Mouse (Mus musculus) cerebellum, postnatal 25 days (tissue): ENCODE results near the gene Orm2.

Experiments
- DNase-seq, 2 experiments: peaks; one replicate each; pipeline ENCODE4 v3.0.0; 2021; ENCODE audit warnings: mixed read lengths in 2 of 2

Orm2 gene

DNA sequence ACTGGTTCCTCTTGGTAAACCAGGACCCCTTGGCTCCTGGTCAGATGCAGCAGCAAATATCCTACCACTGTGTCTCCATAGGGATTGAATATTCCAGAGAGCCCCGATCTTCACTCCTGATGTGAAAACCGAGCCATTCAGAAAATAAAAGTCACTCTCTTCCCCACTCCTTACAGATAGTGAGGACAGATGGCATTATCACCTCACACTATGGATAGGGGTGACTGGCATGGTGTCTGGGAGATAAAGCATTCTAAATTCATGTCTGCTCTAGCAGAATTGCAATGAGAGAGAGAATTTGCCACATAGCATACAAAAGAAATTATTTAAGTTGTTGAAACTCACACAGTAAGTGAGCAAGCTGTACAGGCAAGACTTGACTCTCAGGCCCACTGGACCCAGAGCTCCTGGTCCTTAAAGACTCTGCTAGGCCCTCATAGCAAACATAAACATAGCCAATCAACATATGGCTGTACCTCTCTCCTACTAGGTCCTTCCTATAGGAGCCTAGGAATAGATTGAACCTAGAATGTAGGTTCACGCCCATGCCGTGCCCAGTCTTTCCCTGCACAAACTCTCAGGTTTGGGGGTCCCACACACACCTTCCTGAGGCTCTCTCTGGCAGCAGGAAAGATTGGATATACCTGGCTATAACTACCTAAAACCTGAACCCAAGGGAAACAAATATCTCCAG is 20.6 kb downstream of the Orm2 start:
- no peak for DNase-seq

DNA sequence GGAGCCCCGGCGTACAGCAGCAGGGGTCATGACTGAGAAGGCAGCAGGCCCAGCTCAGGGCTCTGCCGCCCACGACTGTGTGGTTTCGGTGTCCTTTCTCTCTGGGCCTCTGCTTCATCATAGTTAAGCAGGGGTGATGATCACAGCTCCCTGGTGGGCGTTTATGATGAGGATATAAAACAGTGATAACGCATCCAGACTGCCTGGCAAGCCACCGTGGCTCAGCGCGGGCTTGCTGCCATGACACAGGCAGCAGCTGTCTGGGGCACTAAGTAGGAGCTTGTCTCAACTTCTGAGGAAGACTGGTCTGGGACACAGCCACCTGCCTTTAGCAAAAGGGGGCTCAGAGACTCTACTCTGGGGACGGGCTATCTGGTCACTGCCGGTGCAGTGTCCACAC is 21.2 kb downstream of the Orm2 start:
- no peak for DNase-seq

DNA sequence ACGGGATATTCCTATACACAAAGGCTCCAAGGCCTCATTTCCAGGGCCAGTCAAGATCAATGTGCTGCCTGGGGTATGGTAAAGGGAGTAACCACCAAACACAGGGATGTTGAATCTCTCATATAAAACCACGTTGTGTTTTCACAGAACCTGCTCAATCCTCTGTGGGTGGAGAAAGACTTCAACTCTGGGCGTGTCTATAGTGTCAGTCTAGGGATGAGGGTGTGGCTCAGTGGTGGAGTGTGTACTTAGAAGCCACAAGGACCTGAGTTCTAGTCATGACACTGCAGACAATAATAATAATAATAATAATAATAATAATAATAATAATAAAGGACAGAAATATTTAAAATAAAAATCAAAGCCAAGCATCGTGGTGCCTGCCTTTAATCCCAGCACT is 22.0 kb downstream of the Orm2 start:
- DNase-seq, result no peak

DNA sequence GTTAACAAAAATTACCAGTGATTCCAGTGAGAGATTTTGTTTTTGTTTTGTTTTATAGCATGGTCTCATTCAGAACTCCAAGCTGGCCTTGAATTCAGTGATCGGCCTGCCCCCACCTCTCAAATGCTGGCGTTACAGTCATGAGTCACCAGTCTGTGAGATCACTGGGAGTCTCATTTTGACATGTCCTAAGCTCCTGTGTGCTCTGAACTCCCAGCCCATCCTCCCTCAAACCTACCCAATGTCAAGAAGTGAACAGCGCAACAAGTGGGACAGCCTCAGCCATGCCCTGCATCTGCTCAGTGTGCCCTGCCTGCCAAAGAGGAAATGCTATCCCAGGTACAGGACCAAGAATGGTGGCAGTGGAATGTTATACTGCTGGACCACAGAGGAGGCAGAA is 23.0 kb downstream of the Orm2 start:
- no peak for DNase-seq

DNA sequence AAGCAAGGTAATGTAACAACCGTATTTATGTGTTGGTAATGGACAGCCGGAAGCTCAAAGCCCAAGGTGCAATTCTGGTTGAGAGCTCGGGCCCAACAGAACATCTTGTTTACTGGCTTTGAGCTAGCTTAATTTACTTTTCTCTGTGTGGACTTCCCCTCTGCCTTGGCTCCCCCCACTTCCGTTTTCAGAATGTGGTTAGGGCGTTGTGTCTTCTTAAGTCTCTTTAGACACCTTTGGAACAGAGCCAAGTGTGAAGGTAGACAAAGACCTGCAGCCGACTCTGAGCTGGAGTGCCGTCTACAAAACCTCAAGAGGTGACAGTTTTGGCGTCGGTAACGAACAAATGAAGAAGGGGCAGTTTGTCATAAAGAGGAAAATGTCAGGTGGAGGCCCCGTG is 23.5 kb downstream of the Orm2 start:
- DNase-seq, result no peak

DNA sequence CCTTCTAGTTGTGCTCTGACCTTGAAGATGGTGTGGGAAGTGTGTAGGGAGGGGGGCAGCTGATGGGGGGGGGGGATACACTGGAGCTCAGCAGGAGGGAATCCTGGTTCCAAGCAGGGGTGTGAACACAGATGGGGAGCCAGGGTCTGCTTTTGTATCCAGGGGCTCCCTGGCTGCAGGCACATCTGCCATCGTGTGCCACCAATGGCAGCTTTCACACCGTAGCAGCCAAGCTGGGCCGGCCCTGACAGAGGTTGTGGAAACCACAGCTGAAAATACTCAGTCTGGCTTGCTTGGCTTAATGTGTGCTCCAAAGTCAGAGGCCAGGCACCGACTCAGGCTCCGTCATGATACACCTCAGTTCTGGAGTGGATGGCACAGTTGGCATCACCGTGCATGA is 25.8 kb downstream of the Orm2 start:
- DNase-seq, result no peak

DNA sequence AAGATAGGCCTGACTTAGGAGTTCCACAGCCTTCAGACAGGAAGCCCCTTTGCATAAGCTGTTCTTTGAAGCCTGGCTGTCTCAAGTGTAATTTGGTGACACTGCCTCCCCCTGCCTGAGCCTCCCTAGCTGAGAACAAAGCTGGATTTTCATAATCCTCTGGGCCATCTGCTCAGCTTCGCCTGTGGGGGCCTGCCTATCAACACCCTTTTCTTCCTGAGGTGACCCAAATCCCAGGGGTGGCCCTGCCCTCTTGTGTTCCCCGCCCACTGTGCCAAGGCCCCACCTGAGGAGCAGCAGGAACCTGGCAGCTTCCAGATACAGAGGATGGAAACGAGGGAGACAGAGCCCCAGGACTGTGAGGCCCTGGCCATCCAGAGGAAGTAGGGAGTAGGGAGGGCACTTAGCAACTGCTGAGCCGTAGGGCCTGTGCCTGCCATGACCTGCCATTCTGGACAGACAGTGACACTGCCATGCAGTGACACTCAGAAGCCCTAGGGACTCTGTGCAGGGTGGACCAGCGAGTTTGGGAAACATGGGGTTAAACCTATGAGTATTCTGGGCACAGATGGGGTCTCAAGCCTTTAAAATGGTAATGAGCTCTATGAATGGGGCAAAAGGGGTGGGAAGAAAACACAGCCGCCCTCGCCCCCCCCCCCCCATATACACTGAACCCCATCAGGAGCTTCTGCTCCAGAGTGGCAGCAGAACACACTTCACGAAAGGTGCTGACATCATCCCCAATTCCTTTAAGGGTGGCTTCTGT is 27.1 kb downstream of the Orm2 start:
- DNase-seq, result no peak

DNA sequence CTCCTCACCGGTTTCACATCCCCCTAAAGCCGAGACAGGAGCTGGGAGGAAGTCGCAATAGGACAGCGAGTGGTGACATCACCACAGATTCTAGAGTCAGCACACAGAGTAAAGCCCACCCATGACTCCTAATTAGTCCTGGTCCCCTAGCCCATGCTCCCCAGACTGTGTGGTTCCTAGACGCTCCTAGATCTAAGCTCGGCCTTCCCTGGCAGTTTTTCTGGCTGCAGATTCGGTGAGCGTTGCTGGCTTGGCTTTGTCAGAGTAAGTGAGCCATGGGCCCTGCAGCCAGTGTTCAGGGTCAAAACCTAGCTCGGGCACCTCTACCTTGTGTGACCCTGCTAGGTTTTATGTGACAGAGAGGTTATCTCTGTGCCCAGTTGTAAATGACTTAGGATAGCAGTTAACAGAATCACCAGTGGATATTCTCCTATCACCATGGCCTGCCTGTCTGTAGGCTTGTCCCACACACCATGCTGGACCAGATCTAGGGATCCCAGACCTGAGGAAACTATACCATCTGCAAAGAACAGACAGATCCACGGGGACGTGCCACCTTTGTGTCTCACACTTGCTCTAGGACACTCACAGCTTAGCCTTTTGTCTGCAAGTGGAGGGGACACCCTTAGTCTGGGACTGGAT is 27.8 kb downstream of the Orm2 start:
- DNase-seq, result no peak

DNA sequence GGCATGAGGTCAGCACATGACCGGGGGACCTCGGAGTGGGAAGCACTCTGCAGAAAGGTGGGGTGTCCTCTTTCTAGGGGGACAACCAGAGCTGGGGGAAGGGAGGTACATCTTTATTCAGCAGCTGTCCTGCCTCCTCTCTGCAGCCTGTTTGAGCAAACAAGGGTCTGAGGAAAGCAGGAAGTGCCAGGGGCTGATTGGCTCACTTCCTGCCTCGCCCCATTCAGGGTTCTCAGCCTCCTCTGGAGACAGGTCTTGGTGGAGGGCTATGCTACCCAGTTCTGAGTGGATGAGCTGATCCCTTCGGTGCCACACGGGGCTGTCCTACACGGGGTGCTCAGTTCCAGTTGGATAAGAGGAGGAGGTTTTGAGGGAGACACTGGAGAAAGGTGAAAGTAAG is 29.1 kb downstream of the Orm2 start:
- DNase-seq, result no peak

DNA sequence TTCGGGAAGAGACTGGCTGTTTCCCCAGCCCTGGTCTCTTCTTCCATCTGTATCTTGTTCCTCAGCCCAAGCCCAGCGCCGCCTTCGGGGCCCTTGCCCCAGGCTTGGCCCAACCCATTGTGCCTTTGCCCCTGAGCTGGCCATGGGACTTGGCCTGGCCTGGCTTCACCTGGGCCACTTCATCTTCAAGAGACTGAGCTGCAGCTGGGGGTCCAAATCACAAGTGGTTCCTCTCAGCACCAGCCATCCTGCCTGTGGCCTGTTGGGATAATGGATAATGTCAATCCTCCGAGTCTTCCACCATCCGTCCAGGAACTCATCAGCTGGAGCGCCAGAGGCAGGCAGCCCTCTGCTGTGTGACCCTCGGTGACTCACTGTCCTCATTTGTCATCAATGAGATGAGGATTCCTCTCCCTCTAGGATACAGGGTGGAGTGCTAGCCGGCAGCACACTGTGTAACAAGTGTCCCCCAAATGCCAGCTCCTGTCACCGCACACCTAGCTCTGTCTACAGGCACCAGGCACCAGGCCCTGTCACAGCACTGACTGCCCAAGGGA is 35.8 kb downstream of the Orm2 start:
- DNase-seq, result no peak

DNA sequence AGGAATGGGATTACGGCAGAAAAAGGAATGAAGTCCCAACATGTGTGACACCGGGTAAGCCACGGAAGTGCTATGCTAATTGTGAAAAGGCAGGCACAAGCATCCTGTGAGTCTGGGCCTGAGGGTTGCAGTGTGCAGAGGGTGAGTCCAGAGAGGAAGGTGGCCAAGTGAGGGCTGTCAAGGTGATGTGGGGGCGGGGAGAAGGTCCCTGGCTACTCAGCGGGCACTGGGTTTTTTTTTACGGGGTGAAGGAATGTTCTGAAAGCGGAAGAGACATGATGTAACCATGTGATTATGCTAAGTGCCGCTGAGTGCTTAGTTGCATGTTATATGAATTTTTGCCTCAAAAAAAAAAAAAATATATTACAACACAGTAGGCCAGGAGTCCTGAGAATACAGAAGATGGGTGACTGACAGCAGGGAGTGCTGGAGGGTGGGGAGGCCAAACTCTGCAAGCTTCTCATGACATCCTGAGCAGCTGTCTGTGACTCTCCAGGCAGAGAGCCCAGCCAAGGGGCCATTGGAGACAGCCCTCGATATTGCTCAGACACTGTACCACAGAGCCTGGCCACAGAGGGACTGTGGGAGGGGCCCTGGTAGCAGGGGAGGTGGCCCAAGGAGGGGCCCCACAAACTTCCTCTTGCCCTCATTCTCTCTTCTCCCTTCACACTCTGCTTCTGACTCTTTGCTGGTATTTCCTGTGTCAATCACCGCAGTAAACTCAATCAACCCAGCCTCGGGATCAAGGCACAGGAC is 36.8 kb downstream of the Orm2 start:
- no peak for DNase-seq

DNA sequence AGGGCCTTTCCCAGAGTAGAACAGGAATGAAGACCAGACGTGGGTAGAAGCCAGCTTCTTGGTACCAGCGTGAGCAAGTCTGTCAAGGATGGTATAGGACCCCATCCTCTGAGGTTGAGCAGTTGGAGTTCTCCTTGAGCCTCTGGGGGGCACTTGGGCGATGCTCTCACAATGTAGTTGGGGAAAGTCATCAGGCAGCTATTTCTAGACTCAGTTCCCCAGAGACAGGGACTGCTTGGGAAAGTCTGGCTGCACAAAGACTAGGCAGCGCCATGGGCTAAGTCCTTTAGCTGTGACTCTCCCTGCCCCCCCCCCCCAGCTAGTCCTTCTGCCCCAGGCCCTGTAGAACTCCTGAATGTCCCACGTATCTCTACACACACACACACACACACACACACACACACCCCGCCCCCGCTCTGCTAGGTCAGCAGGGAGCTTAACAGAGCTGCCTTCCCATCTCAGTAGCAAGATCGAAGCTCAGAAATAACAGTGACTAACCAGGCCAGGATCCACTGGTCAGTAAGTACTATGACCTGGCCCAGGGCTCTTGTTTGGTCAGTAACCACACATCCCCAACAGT is 37.5 kb downstream of the Orm2 start:
- no peak for DNase-seq

DNA sequence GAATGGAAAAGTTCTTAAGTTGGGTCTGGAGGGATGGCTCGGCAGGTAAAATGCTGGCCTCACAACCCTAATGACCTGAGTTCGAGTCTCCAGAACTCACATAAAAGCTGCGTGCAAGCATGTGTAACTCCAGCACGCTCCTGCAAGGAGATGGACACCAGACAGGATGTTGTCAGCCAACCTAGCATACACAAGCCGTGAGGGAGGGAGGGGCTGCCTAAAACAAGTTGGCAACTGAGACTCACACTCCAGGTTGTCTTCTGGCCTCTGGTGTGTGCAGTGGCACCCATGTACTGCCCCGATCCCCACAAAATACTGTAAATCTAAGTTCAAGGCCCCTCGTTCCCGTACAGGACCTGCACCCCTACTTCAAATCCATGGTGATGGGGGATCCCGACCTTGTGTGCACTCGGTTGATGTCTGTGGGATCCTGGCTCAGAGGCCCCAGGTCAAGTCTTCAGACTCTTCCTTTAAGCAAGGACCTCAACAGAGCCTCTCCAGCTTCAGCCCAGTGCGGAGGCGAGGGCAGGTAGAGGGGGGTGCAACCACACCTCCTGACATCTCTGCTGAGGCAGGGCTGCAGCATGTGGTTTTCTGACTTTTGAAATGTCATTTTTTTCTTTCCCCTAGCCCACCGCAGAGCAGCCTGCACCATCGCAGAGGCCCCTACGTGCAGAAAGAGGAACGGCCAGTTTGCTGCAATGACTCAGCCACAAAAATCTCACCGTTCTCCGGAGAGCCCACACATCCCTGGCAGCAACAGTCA is 38.5 kb downstream of the Orm2 start:
- no peak for DNase-seq

DNA sequence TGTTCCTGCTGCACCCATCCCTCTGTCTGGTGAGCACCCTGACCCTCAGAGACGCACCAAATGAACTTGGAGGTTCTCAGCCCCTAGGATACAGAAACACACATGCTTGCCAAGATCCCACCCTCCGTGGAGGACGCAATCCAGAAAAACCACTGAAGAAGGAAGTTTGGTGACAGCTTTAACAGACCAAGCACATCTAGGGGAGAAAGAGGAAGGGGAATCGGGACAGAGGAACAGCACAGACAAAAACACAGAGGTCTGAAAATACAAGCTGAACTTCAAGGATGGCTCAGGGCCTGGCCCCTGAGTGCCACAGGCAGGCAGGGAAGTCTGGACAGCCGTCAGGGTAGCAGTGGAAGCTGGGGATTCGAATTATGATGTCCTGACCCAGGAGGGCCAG is 39.4 kb downstream of the Orm2 start:
- DNase-seq, result no peak

DNA sequence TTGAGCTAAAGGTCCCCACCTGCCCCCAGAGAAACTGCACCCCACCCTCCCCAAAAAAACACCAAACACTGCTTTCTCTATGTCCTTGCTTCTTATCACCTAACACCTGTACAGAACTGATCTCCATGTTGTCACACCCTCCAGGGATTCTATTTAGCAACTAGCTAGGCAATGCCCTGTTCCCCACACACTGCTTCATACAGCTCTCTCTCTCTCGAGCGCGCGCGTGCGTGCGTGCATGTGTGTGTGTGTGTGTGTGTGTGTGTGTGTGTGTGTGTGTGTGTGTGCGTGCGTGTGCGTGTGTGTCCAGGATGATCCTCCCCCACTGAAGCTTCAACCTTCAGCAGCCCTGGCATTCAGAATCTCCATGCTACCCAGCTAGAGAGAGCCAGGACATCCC is 39.8 kb downstream of the Orm2 start:
- no peak for DNase-seq

DNA sequence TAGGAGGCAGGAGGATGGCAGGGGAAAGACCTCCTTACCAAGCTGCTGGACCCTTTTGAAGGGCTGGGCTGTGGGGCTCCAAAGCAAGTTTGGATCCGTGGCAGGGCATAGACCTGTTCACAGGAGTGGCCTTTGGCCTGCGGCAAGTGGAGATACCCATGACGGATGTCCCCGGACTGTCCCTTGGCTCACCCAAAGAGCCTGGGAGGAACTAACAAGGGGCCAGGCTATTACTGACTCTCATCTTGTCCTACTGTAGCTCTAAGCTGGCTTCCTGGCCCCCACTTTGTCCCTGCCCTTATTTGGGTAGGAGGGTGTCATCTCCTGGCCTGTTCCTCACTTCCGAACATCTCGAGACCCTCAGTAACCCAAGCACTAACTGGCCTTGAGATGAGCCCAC is 40.3 kb downstream of the Orm2 start:
- DNase-seq, result no peak

DNA sequence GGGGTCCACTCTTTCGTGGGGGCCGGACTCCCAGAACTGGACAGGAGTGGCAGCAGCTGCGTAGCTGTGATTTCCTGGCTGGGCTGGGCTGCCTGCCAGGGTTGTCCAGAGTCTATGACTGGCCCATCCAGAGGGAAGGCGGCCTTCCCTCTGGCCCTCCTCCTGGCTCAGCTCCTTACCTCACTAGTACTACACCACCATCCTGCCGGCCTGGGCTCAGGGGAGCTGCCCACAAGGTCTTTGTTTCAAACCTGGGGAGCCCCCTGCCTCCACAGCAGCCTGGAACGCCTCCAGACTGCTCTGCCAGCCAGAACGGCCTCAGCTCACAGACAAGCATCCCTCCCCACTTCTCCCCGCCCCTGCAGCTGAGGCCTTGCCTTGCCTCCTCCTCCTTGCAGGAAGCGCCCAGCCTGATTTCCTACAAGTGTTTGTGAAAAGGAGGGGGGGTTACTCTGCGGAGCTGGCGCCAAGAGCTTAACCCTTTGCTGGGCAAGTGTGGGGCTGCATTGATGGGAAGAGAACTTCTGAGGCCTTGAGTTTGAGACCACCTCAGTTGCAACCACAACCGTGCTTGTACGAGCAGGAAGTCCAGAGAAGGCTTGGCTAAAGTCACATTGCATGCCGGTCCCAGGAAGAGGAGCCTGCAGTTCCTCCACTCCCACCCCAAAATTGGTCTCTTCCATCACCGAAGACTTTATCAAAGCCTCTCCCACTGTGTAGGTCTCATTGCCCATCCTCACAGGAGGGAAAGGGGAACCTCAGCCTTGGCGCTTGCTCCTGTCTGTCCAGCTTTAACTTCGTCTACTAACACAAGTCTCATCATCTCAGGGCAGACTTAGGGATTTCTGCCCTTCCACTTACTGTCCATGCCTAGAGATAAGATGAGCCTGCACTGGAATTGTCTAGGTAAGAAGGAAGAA is 41.1 kb downstream of the Orm2 start, which contains the start of gene Akna:
Gene Akna, minus strand, starts transcription at position 315 of the 920 bp plus-strand sequence.
- peak; percentile 19 to 59 for DNase-seq

DNA sequence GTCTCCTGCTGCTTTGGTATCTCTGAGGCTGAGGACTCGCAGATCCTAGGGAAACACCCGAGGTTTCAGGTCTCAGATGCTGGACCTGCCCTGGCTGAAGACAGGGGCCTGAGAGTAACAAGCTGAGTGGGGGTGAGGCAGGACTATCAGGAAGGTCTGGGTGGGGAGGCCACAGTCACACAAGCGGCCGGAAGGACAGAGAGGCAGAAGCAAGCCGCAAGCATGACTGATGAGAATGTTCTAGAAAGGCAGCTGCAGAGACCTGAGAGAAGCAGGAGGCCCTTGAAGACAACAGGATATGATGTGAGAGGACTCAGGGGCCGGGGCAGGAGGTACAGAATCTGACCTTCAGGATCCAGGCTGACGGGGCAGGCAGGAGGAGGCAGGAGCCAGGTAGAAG is 42.0 kb downstream of the Orm2 start:
- DNase-seq, result no peak

DNA sequence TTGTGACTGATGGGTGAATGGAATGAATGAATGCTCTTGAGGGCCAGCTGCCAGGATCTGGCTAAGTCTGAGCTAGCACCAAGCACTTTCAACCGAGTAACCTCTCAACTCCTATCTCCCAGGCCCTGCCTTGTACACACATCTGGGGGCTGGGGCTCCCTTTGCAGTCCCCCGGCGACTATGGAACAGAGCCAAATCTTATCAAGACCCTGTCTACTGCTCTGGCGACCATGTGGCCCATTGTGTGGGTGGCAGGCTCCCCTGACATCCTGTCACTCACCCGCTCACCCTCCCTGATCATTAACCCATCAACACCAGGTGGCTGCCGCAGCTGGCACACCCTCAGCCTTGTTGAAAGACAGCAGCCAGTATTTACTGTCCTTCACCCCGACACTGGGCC is 42.8 kb downstream of the Orm2 start:
- no peak for DNase-seq

DNA sequence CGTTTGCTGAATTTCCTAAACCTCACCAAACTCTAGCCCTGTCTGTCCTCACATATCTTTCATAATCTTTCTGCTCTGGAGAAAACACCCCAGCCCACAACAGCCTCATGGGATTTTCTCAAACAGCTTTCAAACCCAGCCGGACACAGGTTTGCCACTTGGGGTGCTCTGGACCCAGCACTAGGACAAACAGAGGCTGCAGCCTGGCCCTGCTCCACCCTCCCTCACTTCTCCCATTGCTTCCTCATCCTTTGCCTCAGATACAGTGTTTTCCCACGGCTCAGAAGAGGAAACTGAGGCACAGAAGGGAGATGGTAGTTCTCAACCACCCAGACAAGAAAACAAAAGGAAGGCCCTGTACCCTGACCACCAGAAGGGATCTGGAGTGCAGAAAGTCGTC is 43.4 kb downstream of the Orm2 start:
- DNase-seq, result no peak

DNA sequence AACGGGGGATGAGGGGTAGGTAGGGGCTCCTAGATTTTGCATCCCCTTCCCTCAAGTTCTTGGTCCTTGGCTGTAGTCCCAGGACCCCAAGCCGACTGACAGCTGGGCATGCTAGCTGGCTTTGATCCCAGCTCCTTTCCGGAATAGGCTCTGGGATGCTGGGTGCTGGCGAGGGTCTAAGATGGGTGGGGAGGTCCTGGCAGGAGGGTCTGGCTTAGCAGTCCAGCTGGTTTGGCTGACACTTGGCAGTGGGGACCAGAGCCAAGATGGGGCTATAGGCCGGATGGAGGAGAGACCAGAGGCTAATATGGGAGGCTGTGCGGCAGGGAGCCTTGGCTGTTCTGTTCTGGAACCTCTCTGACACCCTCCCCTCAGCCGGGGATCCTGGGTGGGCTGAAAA is 46.0 kb downstream of the Orm2 start:
- no peak for DNase-seq
